Mouse (Mus musculus) ES-E14 (cell line): Measurements from ENCODE around the gene Echs1. TPM values are rescaled to one million over a fixed set of nuclear protein-coding genes. Genes with fewer than 3 reads are reported as not detected.

Experiments
- DNase-seq: peaks from one replicate; pipeline ENCODE4 v3.0.0-alpha.2; 2013; ENCODE audit warnings: low read depth, low spot score
- H3K27ac ChIP-seq: 2 replicates; pipeline ENCODE4 v1.5.1; 2012; ENCODE audit warnings: low read depth, mild to moderate bottlenecking, low read length, moderate library complexity, mixed read lengths; ENCODE audit not compliant: poor library complexity, insufficient read depth, severe bottlenecking
- H3K36me3 ChIP-seq: 2 replicates; pipeline ENCODE4 v1.6.1; 2012; ENCODE audit warnings: mild to moderate bottlenecking, low read length, moderate library complexity, mixed read lengths; ENCODE audit not compliant: control insufficient read depth, poor library complexity, insufficient read depth, severe bottlenecking
- H3K4me1 ChIP-seq, 2 experiments: fragments of 150-350 bp in 1 of 2; sonication (generic) in 1 of 2; 2 replicates each; pipeline ENCODE4 v1.6.1; 2012; ENCODE audit warnings: low read length in 2 of 2, mild to moderate bottlenecking in 1 of 2, mixed read lengths in 1 of 2; ENCODE audit not compliant: control insufficient read depth in 2 of 2, insufficient read depth in 2 of 2, poor library complexity in 1 of 2
- H3K4me3 ChIP-seq, 2 experiments: fragments of 150-350 bp in 1 of 2; sonication (generic) in 1 of 2; 2 replicates each; pipeline ENCODE4 v1.5.1; 2012; ENCODE audit warnings: low read length in 2 of 2, low read depth in 1 of 2, mild to moderate bottlenecking in 1 of 2, mixed read lengths in 1 of 2; ENCODE audit not compliant: insufficient read depth in 1 of 2, poor library complexity in 1 of 2, severe bottlenecking in 1 of 2
- H3K9ac ChIP-seq: 2 replicates; pipeline ENCODE4 v1.6.1; 2012; ENCODE audit warnings: low read depth, mild to moderate bottlenecking, low read length, mixed read lengths; ENCODE audit not compliant: poor library complexity, insufficient read depth, severe bottlenecking
- H3K9me3 ChIP-seq: fragments of 150-350 bp; sonication (generic); 2 replicates; pipeline ENCODE4 v1.6.1; 2012; ENCODE audit warnings: low read depth, mild to moderate bottlenecking, low read length; ENCODE audit not compliant: control insufficient read depth, insufficient read depth
- CHD2 ChIP-seq: IDR thresholded peaks from 2 replicates; pipeline ENCODE4 v1.6.1; 2014; ENCODE audit warnings: mild to moderate bottlenecking, low read depth, low read length, inconsistent platforms
- HCFC1 ChIP-seq: IDR thresholded peaks from 2 replicates; pipeline ENCODE4 v1.6.1; 2012; ENCODE audit warnings: low read length, inconsistent platforms, borderline replicate concordance; ENCODE audit not compliant: insufficient read depth
- MAFK ChIP-seq: IDR thresholded peaks from 2 replicates; pipeline ENCODE4 v1.6.1; 2014; ENCODE audit warnings: mild to moderate bottlenecking, low read depth, low read length, inconsistent platforms; ENCODE audit not compliant: insufficient read depth
- ZC3H11A ChIP-seq: IDR thresholded peaks from 2 replicates; pipeline ENCODE4 v1.6.1; 2012; ENCODE audit warnings: low read depth, mild to moderate bottlenecking, inconsistent platforms, low read length, borderline replicate concordance
- ZNF384 ChIP-seq: IDR thresholded peaks from 2 replicates; pipeline ENCODE4 v1.6.1; 2012; ENCODE audit warnings: low read depth, low read length, inconsistent platforms
- in situ Hi-C, 2 experiments: fragments of 600-800 bp; cut with MboI; formaldehyde crosslinking; loops; one replicate each; pipeline ENCODE4 v1.15.1; 2025; ENCODE audit warnings: low sequenced_read_pairs in 2 of 2, inconsistent platforms in 1 of 2; ENCODE audit not compliant: unreplicated experiment in 2 of 2
- total RNA-seq: library from RNA; depleted of rRNA; stranded (reverse); fragments of 300-350 nt; gene quantifications from 2 replicates; pipeline ENCODE4 v1.2.3, GENCODE M21; 2012

Gene Echs1
- total RNA-seq, 1 experiment: 47.0 TPM

DNA sequence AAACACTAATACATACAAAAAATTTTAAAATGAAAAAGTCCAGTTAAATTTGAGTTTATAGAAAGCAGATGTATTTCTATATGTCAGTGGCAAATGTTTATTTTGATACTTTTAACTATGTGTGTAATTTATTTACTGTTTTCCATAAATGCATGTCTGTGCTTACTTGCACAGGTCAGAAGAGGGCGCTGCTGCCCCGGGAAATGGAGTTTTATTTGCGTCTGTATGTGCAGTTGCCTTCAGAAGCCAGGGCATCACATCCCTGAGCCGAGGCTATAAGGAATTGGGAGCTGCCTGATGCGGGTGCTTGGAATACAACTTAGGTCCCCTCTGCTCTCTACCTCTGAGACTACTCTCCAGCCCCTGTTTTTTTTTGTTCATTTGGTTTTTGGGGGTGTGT lies 37.6 kb downstream of the Echs1 start:
- DNase-seq: peak; percentile 79
- TF ChIP-seq ZC3H11A (peak; percentile 92; the same call in 1 of the 2 replicates), MAFK (no peak), CHD2 (no peak), HCFC1 (no peak), ZNF384 (0 out of 2 replicates have a peak, but pooled peaks have one; percentile 9)
- no peak overlapping the region for H3K4me3 ChIP-seq
- in situ Hi-C loops: no loop called here
- H3K36me3 ChIP-seq: no peaks in the 10 kb centered on the region
- no peak overlapping the region for H3K27ac ChIP-seq
- no peaks in the 10 kb centered on the region for H3K4me1 ChIP-seq
- no peak overlapping the region for H3K9ac ChIP-seq
- no peaks in the 10 kb centered on the region for H3K9me3 ChIP-seq

DNA sequence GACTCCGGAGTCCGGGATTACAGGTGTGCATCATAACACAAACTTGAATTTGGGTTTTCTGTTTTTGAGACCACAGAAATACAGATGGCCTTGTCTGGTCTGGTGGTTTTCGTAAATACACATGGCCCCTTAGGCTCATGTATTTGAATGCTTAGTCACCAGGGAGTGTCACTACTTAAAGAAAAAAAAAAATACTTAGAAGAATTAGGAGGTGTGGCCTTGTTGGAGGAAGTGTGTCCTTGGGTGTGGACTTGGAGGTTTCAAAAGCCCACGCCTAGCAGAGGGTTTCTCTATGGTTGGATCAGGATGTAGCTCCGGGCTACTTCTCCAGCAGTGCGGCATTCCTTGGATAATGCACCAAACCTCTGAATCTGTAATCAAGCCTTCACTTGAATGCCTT lies 38.6 kb downstream of the Echs1 start:
- TF ChIP-seq ZNF384 (peak; percentile 35; the same call in 1 of the 2 replicates), MAFK (no peak)

DNA sequence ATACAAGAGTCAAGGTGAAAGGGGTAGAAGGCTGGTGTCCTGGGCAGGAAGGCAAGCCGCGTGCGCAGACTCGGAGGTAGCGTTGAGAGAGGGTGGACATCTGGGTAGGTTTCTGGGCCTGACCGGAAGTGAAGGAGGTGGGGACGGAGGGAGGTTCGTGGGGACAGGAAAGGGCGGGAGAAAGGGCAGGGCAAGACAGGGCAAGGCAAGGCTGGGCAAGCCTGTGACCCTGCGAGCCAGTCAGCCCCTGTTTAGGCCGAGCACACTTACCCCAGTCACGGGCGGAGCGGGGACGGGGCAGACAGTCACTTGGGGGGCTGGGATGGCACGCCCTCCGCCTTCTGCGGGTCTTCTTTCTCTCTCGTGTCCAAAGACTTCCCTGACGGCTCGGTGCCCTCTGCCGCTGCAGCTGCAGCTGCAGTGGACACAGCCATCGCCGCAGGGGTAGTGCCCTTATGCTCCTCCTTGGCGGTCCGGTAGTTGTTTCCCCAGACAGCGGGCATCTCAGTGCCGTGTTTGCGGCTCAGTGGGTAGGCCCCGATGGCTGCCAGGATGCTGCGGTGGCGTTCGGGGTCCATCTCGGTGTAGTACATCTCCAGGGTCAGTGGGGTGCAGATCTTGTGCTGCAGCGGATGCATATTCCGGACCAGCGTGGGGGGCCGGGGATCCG lies 46.1 kb downstream of the Echs1 start:
- in situ Hi-C loops: no loop called here

More for the DNA sequence above, 38.6 kb downstream of the Echs1 start:
- Histone ChIP-seq H3K27ac (peak overlapping the region; percentile 1; the same call in 1 of the 2 replicates), H3K4me3 (no peak overlapping the region), H3K4me1 (no peaks in the 10 kb centered on the region), H3K36me3 (no peaks in the 10 kb centered on the region), H3K9me3 (no peaks in the 10 kb centered on the region), H3K9ac (no peak overlapping the region)
- no peak for DNase-seq
- in situ Hi-C loops: no loop called here

DNA sequence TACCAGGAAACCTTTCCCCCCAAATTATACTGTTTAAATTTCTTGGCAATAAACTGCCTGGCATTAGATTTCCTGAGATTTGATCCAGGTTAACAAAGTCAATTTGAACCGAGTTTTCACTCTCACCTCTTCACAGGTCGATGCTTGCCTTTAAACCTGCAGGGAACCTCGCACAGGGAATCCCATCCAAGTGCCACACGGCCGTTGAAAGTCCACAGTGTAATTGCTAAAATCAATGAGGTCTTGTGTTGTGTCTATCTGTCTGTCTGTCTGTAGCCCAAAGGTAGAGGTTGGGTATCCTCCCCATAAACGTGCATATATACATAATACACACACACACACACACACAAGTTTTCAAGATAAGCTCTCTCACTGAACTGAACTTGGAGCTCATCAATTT lies 48.9 kb downstream of the Echs1 start:
- TF ChIP-seq CHD2: no peak
- no peak for TF ChIP-seq ZC3H11A
- TF ChIP-seq HCFC1: no peak
- no peak for TF ChIP-seq MAFK
- TF ChIP-seq ZNF384: no peak
- Histone ChIP-seq H3K9me3 (no peaks in the 10 kb centered on the region), H3K4me3 (no peak overlapping the region), H3K36me3 (no peaks in the 10 kb centered on the region), H3K27ac (no peak overlapping the region), H3K4me1 (peaks cover 0 to 3% of the 10 kb centered on the region in 2 experiments; a peak in 1 of 4 replicates), H3K9ac (no peak overlapping the region)
- in situ Hi-C loops: loop anchor here in 1 of 2 experiments (5.0 kb wide), 1 partner anchor 165 kb away; no protein-coding TSS in a partner anchor
- DNase-seq: no peak

More for the DNA sequence above, 46.1 kb downstream of the Echs1 start:
- no peak for TF ChIP-seq ZC3H11A
- peak overlapping the region; percentile 60 to 71 for H3K4me3 ChIP-seq
- H3K27ac ChIP-seq: no peak overlapping the region
- H3K9me3 ChIP-seq: no peaks in the 10 kb centered on the region
- DNase-seq: no peak
- H3K36me3 ChIP-seq: no peaks in the 10 kb centered on the region
- H3K4me1 ChIP-seq: peaks cover 0 to 3% of the 10 kb centered on the region in 2 experiments; a peak in 1 of 4 replicates
- peak overlapping the region; percentile 55 for H3K9ac ChIP-seq

DNA sequence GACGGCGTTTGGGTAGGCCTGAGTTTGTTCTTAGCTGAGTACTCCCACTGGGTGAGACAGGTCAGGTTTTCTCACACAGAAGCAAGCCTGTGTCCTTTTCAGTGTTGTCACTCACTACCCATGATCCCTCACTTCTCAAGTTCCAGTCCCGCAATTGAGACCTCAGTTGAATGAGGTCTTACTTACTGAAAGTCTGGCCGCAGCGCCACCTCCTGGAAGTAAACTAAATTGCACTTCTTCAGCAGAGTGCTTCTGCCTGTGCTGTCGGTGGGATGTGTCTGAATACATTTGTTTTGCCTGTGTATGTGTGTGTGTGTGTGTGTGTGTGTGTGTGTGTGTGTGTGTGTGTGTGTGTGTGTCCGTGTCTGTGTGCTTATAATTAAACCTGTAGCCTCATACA lies 53.2 kb downstream of the Echs1 start:
- Histone ChIP-seq H3K9ac (no peak overlapping the region), H3K36me3 (no peaks in the 10 kb centered on the region), H3K9me3 (no peaks in the 10 kb centered on the region), H3K27ac (no peak overlapping the region), H3K4me1 (peaks cover 0 to 9% of the 10 kb centered on the region in 2 experiments; a peak in 2 of 4 replicates), H3K4me3 (no peak overlapping the region)
- TF ChIP-seq ZNF384 (no peak), ZC3H11A (peak; percentile 59)
- in situ Hi-C loops: no loop called here
- peak; percentile 83 for DNase-seq
